Mouse (Mus musculus) intestine, postnatal 0 days (tissue): ENCODE measurements around the gene Mrps2. TPM values are rescaled to one million over a fixed set of nuclear protein-coding genes. Genes with fewer than 3 reads are reported as not detected.
"Not testable (repeated sequence)": the region's sequence is repeated elsewhere in the genome, so short reads cannot be mapped to it uniquely, and the experiment has no call there.

Experiments
- ATAC-seq: fragments of 200-750 bp; cut with Nextera tagmentation; 2 replicates; pipeline ENCODE4 v1.8.0; 2017; ENCODE audit warnings: mild to moderate bottlenecking, moderate TSS enrichment, moderate library complexity
- H3K27ac ChIP-seq: fragments of 300-500 bp; sonication (generic); 2 replicates; pipeline ENCODE4 v1.5.1; 2014; ENCODE audit warnings: mild to moderate bottlenecking, low read depth, low read length, moderate library complexity
- H3K27me3 ChIP-seq: fragments of 300-500 bp; sonication (generic); replicated peaks from 2 replicates; pipeline ENCODE4 v1.6.1; 2014; ENCODE audit warnings: low read length, mixed read lengths; ENCODE audit not compliant: control insufficient read depth, insufficient read depth
- H3K36me3 ChIP-seq: fragments of 300-500 bp; sonication (generic); 2 replicates; pipeline ENCODE4 v1.6.1; 2014; ENCODE audit warnings: mild to moderate bottlenecking, moderate library complexity; ENCODE audit not compliant: control insufficient read depth, insufficient read depth
- H3K4me1 ChIP-seq: fragments of 300-500 bp; sonication (generic); replicated peaks from 2 replicates; pipeline ENCODE4 v1.6.1; 2014; ENCODE audit warnings: antibody characterized with exemption, low read length, mixed read lengths; ENCODE audit not compliant: control insufficient read depth, insufficient read depth
- H3K4me2 ChIP-seq: fragments of 300-500 bp; sonication (generic); replicated peaks from 2 replicates; pipeline ENCODE4 v1.6.1; 2014; ENCODE audit warnings: low read depth, mild to moderate bottlenecking, moderate library complexity
- H3K4me3 ChIP-seq: fragments of 300-500 bp; sonication (generic); 2 replicates; pipeline ENCODE4 v1.5.1; 2014; ENCODE audit warnings: low read depth, low read length
- H3K9ac ChIP-seq: fragments of 300-500 bp; sonication (generic); 2 replicates; pipeline ENCODE4 v1.6.1; 2014; ENCODE audit warnings: mild to moderate bottlenecking, low read depth, low read length
- H3K9me3 ChIP-seq: fragments of 300-500 bp; sonication (generic); 2 replicates; pipeline ENCODE4 v1.6.1; 2016; ENCODE audit warnings: mixed run types; ENCODE audit not compliant: control insufficient read depth
- CTCF ChIP-seq: sonication (generic); IDR thresholded peaks from 2 replicates; pipeline ENCODE4 v1.5.1; 2016; ENCODE audit warnings: low read depth, mild to moderate bottlenecking, control low read depth, antibody characterized with exemption, moderate library complexity
- WGBS: fragments of 180-500 bp; shearing (Covaris S2); extraction: QIAGEN DNeasy Blood & Tissue Kit; methylation state at CpG from one replicate; pipeline ENCODE4 v1.1.7; 2014; 5-methylcytosine and 5-hydroxymethylcytosine counted together
- polyA plus RNA-seq: library from polyadenylated mRNA; unstranded; fragments of >200 nt; fragmentation: Nextera tagmentation; extraction: Ambion mirVana; gene quantifications from 2 replicates; pipeline ENCODE4 v1.2.1, GENCODE M21; 2015

Mrps2 gene
- polyA plus RNA-seq, 1 experiment from 2014 or later: 24.5 TPM

DNA sequence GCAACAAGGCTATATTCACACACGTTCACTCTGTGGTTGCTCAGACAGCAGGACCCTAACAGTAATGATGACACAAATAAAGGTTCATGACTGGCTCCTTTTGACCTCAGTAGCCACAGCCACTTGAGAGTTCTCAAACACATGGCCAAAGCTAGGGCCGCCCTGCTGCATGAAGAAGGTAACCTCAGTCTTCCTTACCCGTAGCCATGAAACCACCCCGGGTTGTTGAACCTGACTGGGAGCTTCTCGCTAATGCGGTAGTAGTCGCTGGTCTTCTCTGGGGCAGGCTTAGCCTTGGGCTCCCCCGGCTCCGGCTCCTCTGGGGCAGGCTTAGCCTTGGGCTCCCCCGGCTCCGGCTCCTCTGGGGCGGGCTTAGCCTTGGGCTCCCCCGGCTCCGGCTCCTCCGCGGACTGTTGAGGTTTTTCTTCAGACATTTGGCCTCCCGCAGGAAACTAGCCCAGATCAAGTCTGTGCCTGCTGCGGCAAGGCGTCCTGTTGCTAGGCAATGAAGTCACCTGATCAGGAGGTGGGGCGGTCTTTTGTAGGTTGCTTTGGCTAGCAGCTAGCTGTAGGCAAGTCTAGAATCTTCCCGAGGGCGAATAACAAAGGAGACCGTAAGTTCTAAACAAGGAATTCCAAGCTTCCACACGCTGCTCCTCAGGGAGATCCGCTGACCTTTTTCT, 1.9 kb upstream of the Mrps2 start, which contains the start of gene 1700007K13Rik:
1700007K13Rik (minus strand) TSS at position 497 of the 683 bp plus-strand sequence.
- peaks cover 19% of the 10 kb centered on the region; the same call in 1 of the 2 replicates for H3K36me3 ChIP-seq
- H3K9ac ChIP-seq: no peak within 1 kb of the TSS
- no peak for TF ChIP-seq CTCF
- H3K4me2 ChIP-seq: peak within 1 kb of the TSS; percentile 64
- 6% methylated on average over 25 of the region's 25 CpGs for WGBS
- H3K4me1 ChIP-seq: peaks cover 8% of the 10 kb centered on the region; the same call in 1 of the 2 replicates
- H3K27me3 ChIP-seq: peaks cover 6% of the 10 kb centered on the region; the same call in 1 of the 2 replicates
- H3K4me3 ChIP-seq: peak within 1 kb of the TSS; percentile 21
- ATAC-seq: peak; percentile 62
- no peak within 1 kb of the TSS for H3K27ac ChIP-seq
- H3K9me3 ChIP-seq: no peaks in the 10 kb centered on the region

DNA sequence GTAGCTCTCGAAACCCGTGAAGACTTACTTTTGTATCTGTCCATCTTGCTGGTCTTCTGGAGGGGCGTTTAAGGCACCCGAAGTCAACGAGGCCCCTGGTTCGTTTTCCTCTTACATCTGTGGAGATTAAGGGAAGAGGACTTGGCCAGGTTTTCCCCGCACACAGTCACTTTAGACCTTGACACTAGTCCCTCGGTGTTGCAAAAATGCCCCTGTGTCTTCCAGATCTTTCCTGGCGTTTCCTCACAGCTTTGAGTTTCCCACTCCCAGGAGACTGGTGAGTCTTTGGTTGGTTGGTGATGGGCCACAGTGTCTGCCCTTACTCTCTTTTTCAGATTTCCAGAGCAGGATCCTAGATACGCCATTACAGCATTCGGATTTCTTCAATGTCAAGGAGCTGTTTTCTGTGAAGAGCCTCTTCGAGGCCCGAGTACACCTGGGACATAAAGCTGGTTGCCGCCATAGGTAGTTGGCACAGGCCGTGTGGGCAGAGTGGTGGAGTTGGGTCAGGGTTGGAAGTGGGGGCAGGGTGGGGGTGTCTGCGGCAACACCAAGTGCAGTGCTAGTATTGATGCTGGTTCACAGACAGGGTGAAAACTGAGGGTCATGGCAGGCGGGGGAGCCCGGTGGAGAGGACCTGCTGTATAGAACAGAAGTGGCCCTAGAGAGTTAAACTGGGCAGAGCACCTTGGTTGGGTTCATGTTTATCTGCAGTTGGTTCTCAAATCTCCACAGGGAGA, 790 bp downstream of the Mrps2 start:
- WGBS: 51% methylated on average over 18 of the region's 18 CpGs
- no peak for ATAC-seq
- peaks cover 8% of the 10 kb centered on the region; the same call in 1 of the 2 replicates for H3K4me1 ChIP-seq

DNA sequence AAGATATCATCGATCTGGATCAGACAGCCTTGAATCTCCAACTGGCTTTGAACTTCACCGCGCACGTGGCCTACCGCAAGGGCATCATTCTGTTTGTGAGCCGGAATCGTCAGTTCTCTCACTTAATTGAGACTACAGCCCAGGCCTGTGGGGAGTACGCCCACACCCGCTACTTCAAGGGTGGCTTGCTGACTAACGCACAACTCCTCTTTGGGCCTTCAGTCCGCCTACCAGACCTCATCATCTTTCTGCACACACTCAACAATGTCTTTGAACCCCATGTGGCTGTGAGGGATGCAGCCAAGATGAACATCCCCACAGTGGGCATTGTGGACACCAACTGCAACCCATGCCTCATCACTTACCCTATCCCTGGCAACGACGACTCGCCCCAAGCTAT, 1.6 kb downstream of the Mrps2 start:
- no peak overlapping the region for H3K4me3 ChIP-seq
- no peak overlapping the region for H3K4me2 ChIP-seq
- no peak for ATAC-seq
- no peak for TF ChIP-seq CTCF
- H3K27ac ChIP-seq: no peak overlapping the region
- 96% methylated on average over 14 of the region's 14 CpGs for WGBS
- peaks cover 23% of the 10 kb centered on the region; the same call in 1 of the 2 replicates for H3K36me3 ChIP-seq
- H3K9me3 ChIP-seq: no peaks in the 10 kb centered on the region
- no peak overlapping the region for H3K9ac ChIP-seq
- H3K4me1 ChIP-seq: peaks cover 8% of the 10 kb centered on the region; the same call in 1 of the 2 replicates
- H3K27me3 ChIP-seq: peaks cover 4% of the 10 kb centered on the region; the same call in 1 of the 2 replicates

More for the DNA sequence above, 790 bp downstream of the Mrps2 start:
- H3K36me3 ChIP-seq: peaks cover 23% of the 10 kb centered on the region; the same call in 1 of the 2 replicates
- no peak for TF ChIP-seq CTCF
- H3K27me3 ChIP-seq: peaks cover 6% of the 10 kb centered on the region; the same call in 1 of the 2 replicates
- H3K4me3 ChIP-seq: peak overlapping the region; percentile 74
- H3K27ac ChIP-seq: no peak overlapping the region
- H3K4me2 ChIP-seq: peak overlapping the region; percentile 76
- H3K9me3 ChIP-seq: no peaks in the 10 kb centered on the region
- peak overlapping the region; percentile 67 for H3K9ac ChIP-seq

DNA sequence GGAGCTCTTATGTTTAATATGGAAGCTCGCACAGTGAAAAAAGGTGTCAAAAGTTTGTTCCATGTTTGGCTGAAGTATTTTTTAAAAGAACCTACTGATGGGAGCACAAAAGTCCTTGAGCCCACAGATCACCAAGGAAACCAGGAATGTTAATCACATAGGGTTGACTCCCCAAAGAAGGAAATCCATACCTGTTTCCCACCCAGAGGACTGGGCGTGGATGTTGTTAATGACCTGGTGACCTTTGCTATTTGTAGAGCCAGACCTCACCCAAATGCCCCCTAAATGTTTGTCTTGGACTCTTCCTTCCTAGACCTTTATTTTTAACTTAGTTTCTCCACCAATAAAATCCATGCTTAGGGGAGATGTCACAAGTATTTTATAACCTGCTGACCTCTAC, 2.7 kb downstream of the Mrps2 start:
- ATAC-seq: no peak
- WGBS: 78% methylated on average over 2 of the region's 2 CpGs
- peaks cover 8% of the 10 kb centered on the region; the same call in 1 of the 2 replicates for H3K4me1 ChIP-seq
- H3K4me3 ChIP-seq: no peak overlapping the region
- H3K27ac ChIP-seq: no peak overlapping the region
- H3K9me3 ChIP-seq: no peaks in the 10 kb centered on the region
- no peaks in the 10 kb centered on the region for H3K27me3 ChIP-seq
- H3K4me2 ChIP-seq: no peak overlapping the region
- no peak for TF ChIP-seq CTCF
- H3K36me3 ChIP-seq: peaks cover 23% of the 10 kb centered on the region; the same call in 1 of the 2 replicates
- no peak overlapping the region for H3K9ac ChIP-seq

DNA sequence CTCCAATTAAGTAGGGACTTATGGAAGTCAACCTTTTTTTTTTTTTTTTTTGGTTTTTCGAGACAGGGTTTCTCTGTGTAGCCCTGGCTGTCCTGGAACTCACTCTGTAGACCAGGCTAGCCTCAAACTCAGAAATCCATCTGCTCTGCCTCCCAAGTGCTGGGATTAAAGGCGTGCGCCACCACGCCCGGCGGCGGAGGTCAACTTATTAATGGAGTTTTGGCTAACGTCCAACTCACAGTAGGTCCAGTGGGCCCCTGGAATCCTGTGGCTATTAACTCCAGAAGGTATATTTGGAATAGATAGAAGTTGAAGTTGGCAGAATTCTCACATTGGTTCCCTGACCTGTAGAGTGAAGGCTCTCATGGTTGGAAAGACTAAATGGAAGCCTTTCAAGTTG, 4.1 kb downstream of the Mrps2 start:
- H3K9ac ChIP-seq, H3K4me3 ChIP-seq, H3K4me2 ChIP-seq, ATAC-seq, H3K9me3 ChIP-seq, H3K27me3 ChIP-seq, H3K27ac ChIP-seq, H3K4me1 ChIP-seq: not testable (repeated sequence)
- WGBS: 89% methylated on average over 8 of the region's 8 CpGs
- H3K36me3 ChIP-seq: peaks cover 23% of the 10 kb centered on the region; the same call in 1 of the 2 replicates

DNA sequence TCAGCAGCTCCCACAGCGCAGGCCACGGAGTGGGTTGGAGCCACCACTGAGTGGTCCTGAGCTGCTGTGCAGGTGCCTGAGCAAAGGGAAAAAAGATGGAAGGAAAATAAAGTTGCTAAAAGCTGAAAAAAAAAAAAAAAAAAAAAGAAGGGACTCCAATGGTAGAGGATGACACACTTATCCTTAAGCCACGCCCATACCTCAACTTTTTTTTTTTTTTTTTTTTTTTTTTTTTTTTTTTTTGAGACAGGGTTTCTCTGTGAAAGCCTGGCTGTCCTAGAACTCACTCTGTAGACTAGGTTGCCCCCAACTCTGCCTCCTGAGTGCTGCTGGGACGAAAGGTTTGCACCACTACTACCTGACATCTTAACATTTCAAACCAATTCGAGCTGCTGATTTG, 10.1 kb downstream of the Mrps2 start:
- H3K4me1 ChIP-seq, H3K27ac ChIP-seq, H3K4me2 ChIP-seq, H3K36me3 ChIP-seq, H3K9ac ChIP-seq, H3K4me3 ChIP-seq, H3K27me3 ChIP-seq, H3K9me3 ChIP-seq, ATAC-seq: not testable (repeated sequence)
- 94% methylated on average over 5 of the region's 5 CpGs for WGBS
